Mouse (Mus musculus) megakaryocyte, embryonic 14.5 days (primary cell): ENCODE measurements around the gene Fam216a.

ENCODE experiments used
- FLI1 ChIP-seq: IDR thresholded peaks from 2 replicates; pipeline ENCODE4 v1.6.1; 2012; ENCODE audit warnings: low read length, inconsistent platforms, mixed read lengths
- GATA1 ChIP-seq: IDR thresholded peaks from 3 replicates; pipeline ENCODE4 v1.6.1; 2012; ENCODE audit warnings: mixed read lengths, low read length, inconsistent platforms, borderline replicate concordance

- TF ChIP-seq FLI1 (no peak), GATA1 (no peak)
Observed at GRCm38 (mm10) chr5:122403362-122403761, 31.2 kb upstream of the Fam216a start.
